Mouse (Mus musculus) cerebellum, postnatal 10 days (tissue): ENCODE measurements at regions not wholly inside any gene's neighbourhood (a gene's known extent, or its start where the extent isn't known, plus 50 kb on each side); places are given as distances from the start of the nearest gene placed in this dataset.

Experiments used
- DNase-seq, 2 experiments: peaks; one replicate each; pipeline ENCODE4 v3.0.0; 2021; ENCODE audit warnings: mixed read lengths in 2 of 2

GRCm38 (mm10) chr6:117012621-117013020 lies 155.7 kb upstream of the Cxcl12 start:
- DNase-seq, result no peak

- DNase-seq, result no peak
Observed at GRCm38 (mm10) chr6:117015461-117015860, 152.9 kb upstream of the Cxcl12 start.

GRCm38 (mm10) chr6:117021851-117022250 lies 146.5 kb upstream of the Cxcl12 start:
- no peak for DNase-seq

- peak; percentile 53 to 66 for DNase-seq
Observed at GRCm38 (mm10) chr6:117032042-117032746, 136.1 kb upstream of the Cxcl12 start.

GRCm38 (mm10) chr6:117043744-117044143 lies 124.6 kb upstream of the Cxcl12 start:
- DNase-seq, result no peak

- no peak for DNase-seq
Observed at GRCm38 (mm10) chr6:117049459-117050010, 118.8 kb upstream of the Cxcl12 start.

- no peak for DNase-seq
Observed at GRCm38 (mm10) chr6:117060688-117061087, 107.6 kb upstream of the Cxcl12 start.

- DNase-seq, result no peak
Observed at GRCm38 (mm10) chr6:117067541-117068305, 100.6 kb upstream of the Cxcl12 start.

GRCm38 (mm10) chr6:117071311-117071710 lies 97.0 kb upstream of the Cxcl12 start:
- peak; percentile 53 to 67 for DNase-seq

GRCm38 (mm10) chr6:117071857-117072256 lies 96.5 kb upstream of the Cxcl12 start:
- DNase-seq, result no peak

- no peak for DNase-seq
Observed at GRCm38 (mm10) chr6:117079500-117079899, 88.8 kb upstream of the Cxcl12 start.

GRCm38 (mm10) chr6:117080973-117081372 lies 87.4 kb upstream of the Cxcl12 start:
- DNase-seq, result peak; percentile 58 to 71

GRCm38 (mm10) chr6:117084211-117084610 lies 84.1 kb upstream of the Cxcl12 start:
- no peak for DNase-seq

GRCm38 (mm10) chr6:117084833-117085500 lies 83.4 kb upstream of the Cxcl12 start:
- no peak for DNase-seq

GRCm38 (mm10) chr6:117094742-117095141 lies 73.6 kb upstream of the Cxcl12 start:
- DNase-seq, result no peak

- peak; percentile 78 to 82 for DNase-seq
Observed at GRCm38 (mm10) chr6:117099871-117100270, 68.5 kb upstream of the Cxcl12 start.

GRCm38 (mm10) chr6:117102693-117103092 lies 65.6 kb upstream of the Cxcl12 start:
- no peak for DNase-seq

GRCm38 (mm10) chr6:117104047-117104446 lies 64.3 kb upstream of the Cxcl12 start:
- DNase-seq, result peak; percentile 53 to 66

GRCm38 (mm10) chr6:117104463-117104862 lies 63.9 kb upstream of the Cxcl12 start:
- DNase-seq, result peak; percentile 28 to 32

GRCm38 (mm10) chr6:117105182-117105589 lies 63.1 kb upstream of the Cxcl12 start:
- peak; percentile 68 to 73 for DNase-seq

- DNase-seq, result no peak
Observed at GRCm38 (mm10) chr6:117110291-117110690, 58.0 kb upstream of the Cxcl12 start.

GRCm38 (mm10) chr6:117114859-117115258 lies 53.5 kb upstream of the Cxcl12 start:
- no peak for DNase-seq

- DNase-seq, result no peak
Observed at GRCm38 (mm10) chr6:117118081-117118480, 50.3 kb upstream of the Cxcl12 start.
